Mouse (Mus musculus): ENCODE measurements around the gene Olfr23. TPM values are rescaled to one million over a fixed set of nuclear protein-coding genes. Genes with fewer than 3 reads are reported as not detected.
"Not testable (repeated sequence)": the region's sequence is repeated elsewhere in the genome, so short reads cannot be mapped to it uniquely, and the experiment has no call there.

Olfr23 gene
- polyA plus RNA-seq (2016; fragmentation: Nextera tagmentation; extraction: Ambion mirVana) = not detected in 2 replicates

- ATAC-seq (ENCODE audit: low FRiP score, low read depth) = no peak
- H3K36me3 ChIP-seq = no peaks in the 10 kb centered on the region
- peaks cover 7% of the 10 kb centered on the region; the same call in 1 of the 2 replicates for H3K9me3 ChIP-seq
Observed at GRCm38 (mm10) chr11:73936377-73936776, at the start of gene Olfr23. Olfr23 (plus strand) TSS chr11:73936677.

DNA sequence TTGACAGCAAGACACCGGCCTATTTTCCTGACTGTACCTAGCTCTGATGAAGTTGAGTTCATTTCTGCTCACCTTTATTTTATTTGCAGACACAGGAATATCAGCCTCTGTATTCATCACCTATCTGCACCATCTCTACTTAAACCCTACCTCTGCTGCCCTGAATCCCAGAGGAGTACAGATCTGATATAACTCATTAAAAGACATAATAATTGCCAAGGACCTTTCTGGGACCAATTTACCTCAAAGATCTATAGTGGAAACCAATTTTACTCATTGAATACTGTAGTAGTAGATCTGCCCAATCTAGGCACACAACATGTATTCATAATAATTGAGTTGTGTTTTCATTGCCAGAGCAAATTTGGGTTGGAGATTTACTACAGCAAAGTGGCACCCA, 45.8 kb upstream of the Olfr23 start, which contains the start of gene Olfr394:
Olfr394 (minus strand) TSS at position 101 of the 400 bp plus-strand sequence.
- Histone ChIP-seq H3K4me2 (replicated peaks) (no peak within 1 kb of the TSS), H3K4me3 (no peak within 1 kb of the TSS), H3K27ac (replicated peaks) (no peak within 1 kb of the TSS), H3K9me3 (0 out of 2 replicates have a peak, but pooled peaks cover 3% of the 10 kb centered on the region), H3K9ac (replicated peaks) (no peak within 1 kb of the TSS), H3K36me3 (no peaks in the 10 kb centered on the region), H3K27me3 (no peaks in the 10 kb centered on the region), H3K4me1 (no peaks in the 10 kb centered on the region)
- 78% methylated on average over 1 of the region's 1 CpGs for WGBS
- ATAC-seq (ENCODE audit: low FRiP score, low read depth) = no peak

More at GRCm38 (mm10) chr11:73936377-73936776, at the start of gene Olfr23:
- H3K4me1 ChIP-seq = no peaks in the 10 kb centered on the region
- no peak within 1 kb of the TSS for H3K4me3 ChIP-seq
- no peak within 1 kb of the TSS for H3K9ac ChIP-seq (replicated peaks)
- H3K4me2 ChIP-seq (replicated peaks) = no peak within 1 kb of the TSS
- H3K27ac ChIP-seq (replicated peaks) = no peak within 1 kb of the TSS
- no peaks in the 10 kb centered on the region for H3K27me3 ChIP-seq

DNA sequence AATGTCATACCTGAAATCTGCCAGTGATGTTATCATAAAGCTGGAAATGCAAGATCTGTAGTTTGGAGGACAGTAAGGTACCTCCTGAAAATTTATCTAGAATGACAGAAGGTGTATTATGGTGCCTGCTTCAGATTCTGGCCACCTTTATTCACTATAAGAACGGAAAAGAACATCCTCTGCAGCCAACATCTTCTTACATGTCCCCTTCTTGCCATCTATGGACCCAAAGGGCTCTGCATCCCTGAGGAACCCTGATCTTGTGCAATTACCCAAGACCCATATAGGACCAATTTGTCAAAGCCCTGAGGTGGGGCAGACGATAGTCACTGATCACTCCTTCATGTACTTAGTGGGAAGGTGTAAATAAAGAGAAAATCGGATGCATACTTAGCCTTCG, 27.3 kb upstream of the Olfr23 start, which contains the start of gene Olfr395:
Olfr395 (minus strand) TSS at position 101 of the 400 bp plus-strand sequence.
- H3K4me2 ChIP-seq (replicated peaks); H3K4me3 ChIP-seq; H3K9ac ChIP-seq (replicated peaks); H3K27ac ChIP-seq (replicated peaks); H3K4me1 ChIP-seq; ATAC-seq (ENCODE audit: low FRiP score, low read depth); H3K36me3 ChIP-seq; H3K27me3 ChIP-seq: not testable (repeated sequence)
- 0 out of 2 replicates have a peak, but pooled peaks cover 13% of the 10 kb centered on the region for H3K9me3 ChIP-seq
- WGBS = 74% methylated on average over 4 of the region's 4 CpGs

DNA sequence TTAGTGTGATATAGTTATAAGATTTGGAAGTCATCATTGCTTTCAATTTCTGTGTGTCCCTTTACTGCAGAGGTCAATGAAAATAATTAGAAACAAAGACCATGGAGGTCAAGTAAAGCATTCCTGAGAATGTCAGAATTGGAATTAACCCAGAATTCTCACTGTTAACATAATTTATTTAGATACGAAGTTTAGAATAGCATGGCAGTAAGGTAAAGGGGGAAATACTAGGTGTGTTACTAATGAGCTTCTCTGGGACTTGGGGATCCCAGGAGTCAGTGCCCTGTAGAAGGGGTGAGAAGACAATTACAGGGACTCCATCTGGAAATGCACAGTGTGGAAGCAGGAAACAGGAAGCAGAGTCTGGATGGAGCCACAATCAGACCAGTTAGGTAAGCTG, 24.0 kb downstream of the Olfr23 start, which contains the start of gene Olfr397:
Olfr397 (plus strand) TSS at position 301 of the 400 bp plus-strand sequence.
- Histone ChIP-seq H3K9me3 (peaks cover 41% of the 10 kb centered on the region), H3K4me3 (no peak within 1 kb of the TSS), H3K4me2 (replicated peaks) (no peak within 1 kb of the TSS), H3K27me3 (no peaks in the 10 kb centered on the region), H3K27ac (replicated peaks) (no peak within 1 kb of the TSS), H3K36me3 (no peaks in the 10 kb centered on the region), H3K4me1 (no peaks in the 10 kb centered on the region), H3K9ac (replicated peaks) (no peak within 1 kb of the TSS)
- WGBS = 67% methylated on average over 1 of the region's 1 CpGs
- no peak for ATAC-seq (ENCODE audit: low FRiP score, low read depth)

GRCm38 (mm10) chr11:73990307-73990706, 53.8 kb downstream of the Olfr23 start, which contains the start of gene Olfr398:
Olfr398 (minus strand) TSS chr11:73990407.
- no peaks in the 10 kb centered on the region for H3K36me3 ChIP-seq
- no peak for ATAC-seq (ENCODE audit: low FRiP score, low read depth)
- no peaks in the 10 kb centered on the region for H3K4me1 ChIP-seq
- no peaks in the 10 kb centered on the region for H3K27me3 ChIP-seq
- no peak within 1 kb of the TSS for H3K27ac ChIP-seq (replicated peaks)
- H3K4me3 ChIP-seq = no peak within 1 kb of the TSS
- H3K9me3 ChIP-seq = peaks cover 30% of the 10 kb centered on the region
- no peak within 1 kb of the TSS for H3K4me2 ChIP-seq (replicated peaks)
- no peak within 1 kb of the TSS for H3K9ac ChIP-seq (replicated peaks)

Other genes starting within 250 kb of the Olfr23 start
- not detected in 2 replicates for gene Zfp735, start 247.9 kb upstream of the Olfr23 start, polyA plus RNA-seq (2016; fragmentation: Nextera tagmentation; extraction: Ambion mirVana)
- gene Olfr389, start 156.0 kb upstream of the Olfr23 start, polyA plus RNA-seq (2016; fragmentation: Nextera tagmentation; extraction: Ambion mirVana) = not detected in 2 replicates
- gene Olfr390, start 153.7 kb upstream of the Olfr23 start, polyA plus RNA-seq (2016; fragmentation: Nextera tagmentation; extraction: Ambion mirVana) = not detected in 2 replicates
- not detected in 2 replicates for gene Olfr391-ps, start 133.6 kb upstream of the Olfr23 start, polyA plus RNA-seq (2016; fragmentation: Nextera tagmentation; extraction: Ambion mirVana)
- not detected in 2 replicates for gene Olfr392, start 119.6 kb upstream of the Olfr23 start, polyA plus RNA-seq (2016; fragmentation: Nextera tagmentation; extraction: Ambion mirVana)
- not detected in 2 replicates for gene Olfr393, start 85.2 kb upstream of the Olfr23 start, polyA plus RNA-seq (2016; fragmentation: Nextera tagmentation; extraction: Ambion mirVana)
- gene Olfr394, start 45.9 kb upstream of the Olfr23 start, polyA plus RNA-seq (2016; fragmentation: Nextera tagmentation; extraction: Ambion mirVana) = not detected in 2 replicates
- gene Olfr395, start 27.4 kb upstream of the Olfr23 start, polyA plus RNA-seq (2016; fragmentation: Nextera tagmentation; extraction: Ambion mirVana) = not detected in 2 replicates
- gene Olfr397, start 24.1 kb downstream of the Olfr23 start, polyA plus RNA-seq (2016; fragmentation: Nextera tagmentation; extraction: Ambion mirVana) = not detected in 2 replicates
- gene Olfr398, start 53.7 kb downstream of the Olfr23 start, polyA plus RNA-seq (2016; fragmentation: Nextera tagmentation; extraction: Ambion mirVana) = not detected in 2 replicates
- gene Olfr139, start 119.9 kb downstream of the Olfr23 start, polyA plus RNA-seq (2016; fragmentation: Nextera tagmentation; extraction: Ambion mirVana) = not detected in 2 replicates
- gene Olfr399, start 119.9 kb downstream of the Olfr23 start, polyA plus RNA-seq (2016; fragmentation: Nextera tagmentation; extraction: Ambion mirVana) = not detected in 2 replicates
- gene Zfp616, start 133.3 kb downstream of the Olfr23 start, polyA plus RNA-seq (2016; fragmentation: Nextera tagmentation; extraction: Ambion mirVana) = not detected in 2 replicates
- not detected in 2 replicates for gene Olfr401, start 177.0 kb downstream of the Olfr23 start, polyA plus RNA-seq (2016; fragmentation: Nextera tagmentation; extraction: Ambion mirVana)
- not detected in 2 replicates for gene Olfr402, start 216.9 kb downstream of the Olfr23 start, polyA plus RNA-seq (2016; fragmentation: Nextera tagmentation; extraction: Ambion mirVana)
- not detected in 2 replicates for gene Olfr403, start 249.6 kb downstream of the Olfr23 start, polyA plus RNA-seq (2016; fragmentation: Nextera tagmentation; extraction: Ambion mirVana)

Measured in midbrain, embryonic 12.5 days (tissue).